Mouse (Mus musculus) CH12.LX (cell line): ENCODE measurements around the gene Ntan1. TPM values are rescaled to one million over a fixed set of nuclear protein-coding genes. Genes with fewer than 3 reads are reported as not detected.

Source experiments
- DNase-seq: peaks from one replicate; pipeline ENCODE4 v3.0.0-alpha.2; 2013; ENCODE audit errors: extremely low read depth
- H3K27ac ChIP-seq: 2 replicates; pipeline ENCODE4 v1.5.1; 2012; ENCODE audit warnings: low read depth, mild to moderate bottlenecking, control low read depth, moderate library complexity; ENCODE audit not compliant: insufficient read depth
- H3K27me3 ChIP-seq: replicated peaks from 2 replicates; pipeline ENCODE3; 2012; ENCODE audit warnings: inconsistent platforms
- H3K36me3 ChIP-seq, 2 experiments: replicated peaks in 1 of 2; 2 replicates each; pipeline versions ENCODE3 to v1.6.1; 2012; ENCODE audit warnings: inconsistent platforms in 1 of 2, low read length in 1 of 2, mild to moderate bottlenecking in 1 of 2, mixed read lengths in 1 of 2, moderate library complexity in 1 of 2; ENCODE audit not compliant: control insufficient read depth in 1 of 2, insufficient read depth in 1 of 2
- H3K4me1 ChIP-seq, 2 experiments: 2 replicates each; pipeline ENCODE4 v1.6.1; 2012; ENCODE audit warnings: inconsistent platforms in 1 of 2, moderate library complexity in 1 of 2; ENCODE audit not compliant: insufficient read depth in 2 of 2, control insufficient read depth in 1 of 2
- H3K4me2 ChIP-seq: 2 replicates; pipeline ENCODE4 v1.6.1; 2012; ENCODE audit warnings: low read depth, mild to moderate bottlenecking, control low read depth; ENCODE audit not compliant: poor library complexity, insufficient read depth, severe bottlenecking
- H3K4me3 ChIP-seq, 3 experiments: fragments of 150-350 bp in 1 of 3; sonication (generic) in 1 of 3; replicated peaks in 1 of 3; 2 replicates each; pipeline versions ENCODE3 to v1.5.1; 2011 to 2012; ENCODE audit warnings: low read depth in 2 of 3, low read length in 2 of 3, mild to moderate bottlenecking in 2 of 3, moderate library complexity in 2 of 3, control low read depth in 1 of 3, improper control_type of control experiment in 1 of 3, inconsistent platforms in 1 of 3, mixed read lengths in 1 of 3; ENCODE audit not compliant: poor library complexity in 1 of 3
- H3K79me2 ChIP-seq: replicated peaks from 2 replicates; pipeline ENCODE4 v1.6.1; 2012; ENCODE audit warnings: mild to moderate bottlenecking, moderate library complexity; ENCODE audit not compliant: control insufficient read depth, poor library complexity, insufficient read depth, severe bottlenecking; ENCODE audit errors: extremely low read depth
- H3K9ac ChIP-seq: 2 replicates; pipeline ENCODE4 v1.6.1; 2012; ENCODE audit warnings: low read depth, mild to moderate bottlenecking, control low read depth, moderate library complexity; ENCODE audit not compliant: insufficient read depth
- H3K9me3 ChIP-seq: replicated peaks from 2 replicates; pipeline ENCODE3; 2012; ENCODE audit warnings: low read length, inconsistent platforms, mixed read lengths
- BHLHE40 ChIP-seq: IDR thresholded peaks from 2 replicates; pipeline ENCODE4 v1.6.1; 2011; ENCODE audit warnings: mild to moderate bottlenecking, low read depth, low read length, improper control_type of control experiment
- CHD2 ChIP-seq: IDR thresholded peaks from 2 replicates; pipeline ENCODE4 v1.6.1; 2011; ENCODE audit warnings: low read length, improper control_type of control experiment
- CTCF ChIP-seq, 2 experiments: IDR thresholded peaks in 1 of 2; conservative IDR thresholded peaks in 1 of 2; 2 replicates each; pipeline ENCODE4 v1.5.1; 2011 to 2012; ENCODE audit warnings: low read depth in 2 of 2, low read length in 2 of 2, improper control_type of control experiment in 1 of 2, inconsistent platforms in 1 of 2, mild to moderate bottlenecking in 1 of 2, moderate library complexity in 1 of 2
- EP300 ChIP-seq: IDR thresholded peaks from 2 replicates; pipeline ENCODE4 v1.6.1; 2011; ENCODE audit warnings: low read length, improper control_type of control experiment
- JUN ChIP-seq: IDR thresholded peaks from 2 replicates; pipeline ENCODE4 v1.6.1; 2011; ENCODE audit warnings: low read depth, mild to moderate bottlenecking, low read length, improper control_type of control experiment, moderate library complexity; ENCODE audit not compliant: insufficient read depth
- KAT2A ChIP-seq: IDR thresholded peaks from 2 replicates; pipeline ENCODE4 v1.6.1; 2012; ENCODE audit warnings: low read length, improper control_type of control experiment, inconsistent platforms; ENCODE audit not compliant: insufficient replicate concordance
- MYC ChIP-seq: IDR thresholded peaks from 2 replicates; pipeline ENCODE4 v1.6.1; 2011; ENCODE audit warnings: low read depth, mild to moderate bottlenecking, improper control_type of control experiment, low read length
- PAX5 ChIP-seq: IDR thresholded peaks from 2 replicates; pipeline ENCODE4 v1.6.1; 2012; ENCODE audit warnings: low read length, inconsistent platforms, mixed read lengths
- POLR2A ChIP-seq: IDR thresholded peaks from 2 replicates; pipeline ENCODE4 v1.6.1; 2011; ENCODE audit warnings: low read depth, mild to moderate bottlenecking, improper control_type of control experiment, low read length
- RAD21 ChIP-seq: IDR thresholded peaks from 2 replicates; pipeline ENCODE4 v1.6.1; 2011; ENCODE audit warnings: low read depth, mild to moderate bottlenecking, low read length, improper control_type of control experiment, moderate library complexity
- RCOR1 ChIP-seq: conservative IDR thresholded peaks from 2 replicates; pipeline ENCODE4 v1.6.1; 2012; ENCODE audit warnings: low read depth, mild to moderate bottlenecking, inconsistent platforms, low read length, improper control_type of control experiment
- SIN3A ChIP-seq: IDR thresholded peaks from 2 replicates; pipeline ENCODE4 v1.6.1; 2012; ENCODE audit warnings: low read length, improper control_type of control experiment, inconsistent platforms
- SMC3 ChIP-seq: IDR thresholded peaks from 2 replicates; pipeline ENCODE4 v1.6.1; 2011; ENCODE audit warnings: low read depth, low read length, improper control_type of control experiment
- TCF12 ChIP-seq: IDR thresholded peaks from 2 replicates; pipeline ENCODE4 v1.6.1; 2014; ENCODE audit warnings: low read depth, mild to moderate bottlenecking, inconsistent platforms, low read length, improper control_type of control experiment
- UBTF ChIP-seq: IDR thresholded peaks from 2 replicates; pipeline ENCODE4 v1.6.1; 2012; ENCODE audit warnings: low read depth, mild to moderate bottlenecking, inconsistent platforms, low read length, improper control_type of control experiment, moderate library complexity
- ZKSCAN1 ChIP-seq: IDR thresholded peaks from 2 replicates; pipeline ENCODE4 v1.6.1; 2012; ENCODE audit warnings: low read depth, inconsistent platforms, low read length, improper control_type of control experiment, borderline replicate concordance
- ZNF384 ChIP-seq: IDR thresholded peaks from 2 replicates; pipeline ENCODE4 v1.6.1; 2012; ENCODE audit warnings: low read depth, low read length, improper control_type of control experiment, inconsistent platforms
- dilution Hi-C: fragments of 300-500 bp; cut with MboI; formaldehyde crosslinking; loops from 2 replicates; pipeline ENCODE4 v1.14.3; 2020; ENCODE audit warnings: low sequenced_read_pairs; ENCODE audit not compliant: extremely low pct_unique_long_range_greater_than_20kb, extremely low pct_ligation_motif_present
- in situ Hi-C: fragments of 300-500 bp; cut with MboI; formaldehyde crosslinking; loops from 3 replicates; pipeline ENCODE4 v1.14.3; 2019; ENCODE audit warnings: low sequenced_read_pairs, low pct_ligation_motif_present, low pct_unique_long_range_greater_than_20kb, mixed read lengths
- polyA plus RNA-seq: library from polyadenylated mRNA; unstranded; fragments of >175 nt; gene quantifications from 2 replicates; pipeline ENCODE4 v1.2.1, GENCODE M21; 2012; ENCODE audit warnings: low read depth; ENCODE audit not compliant: insufficient read length
- total RNA-seq, 2 experiments: library from RNA; depleted of rRNA; stranded (reverse); fragments of 300-350 nt in 1 of 2; fragments of >200 nt in 1 of 2; gene quantifications; 2 replicates each; pipeline ENCODE4 v1.2.3; 2012 to 2014

The Ntan1 gene
- total and polyA plus RNA-seq, 3 experiments, result 57.3 to 111 (median 71.3) TPM

- H3K27ac ChIP-seq, result no peak overlapping the region
- peaks cover 29 to 63% of the 10 kb centered on the region in 2 experiments for H3K36me3 ChIP-seq
These were observed 35.2 kb downstream of the Ntan1 start for GRCm38 (mm10) chr16:13853886-13854285.

GRCm38 (mm10) chr16:13866076-13866475 is 47.4 kb downstream of the Ntan1 start:
- TF ChIP-seq JUN, result no peak
- no peak for TF ChIP-seq MYC
- no peaks in the 10 kb centered on the region for H3K27me3 ChIP-seq
- H3K27ac ChIP-seq, result no peak overlapping the region
- no peaks in the 10 kb centered on the region for H3K79me2 ChIP-seq
- H3K4me3 ChIP-seq, result no peak overlapping the region
- 0 out of 4 replicates have a peak, but pooled peaks cover 0 to 2% of the 10 kb centered on the region in 2 experiments for H3K4me1 ChIP-seq
- DNase-seq, result no peak
- no peaks in the 10 kb centered on the region for H3K9me3 ChIP-seq
- no peak overlapping the region for H3K4me2 ChIP-seq
- peaks cover 23 to 65% of the 10 kb centered on the region in 2 experiments for H3K36me3 ChIP-seq
- H3K9ac ChIP-seq, result no peak overlapping the region
- in situ Hi-C loops, result no loop called here
- dilution Hi-C loops, result no loop called here

More at GRCm38 (mm10) chr16:13853886-13854285, 35.2 kb downstream of the Ntan1 start:
- TF ChIP-seq KAT2A (no peak), ZKSCAN1 (no peak), PAX5 (no peak), SIN3A (no peak), EP300 (no peak), UBTF (no peak), BHLHE40 (no peak), RAD21 (no peak), CHD2 (no peak), POLR2A (no peak), TCF12 (no peak), SMC3 (no peak), ZNF384 (no peak), RCOR1 (no peak), CTCF (conservative IDR thresholded peaks at IDR 0.05 in 1 of 2, IDR thresholded peaks at IDR 0.05 in 1 of 2; ENCODE audit: low read depth in 2 of 2, low read length in 2 of 2) (no peak)
- TF ChIP-seq, all 38 proteins: peak for 0
- in situ Hi-C loops, result no loop called here
- Histone ChIP-seq H3K4me2 (no peak overlapping the region), H3K4me1 (peaks cover 0 to 5% of the 10 kb centered on the region in 2 experiments; a peak in 2 of 4 replicates), H3K27me3 (no peaks in the 10 kb centered on the region), H3K4me3 (no peak overlapping the region), H3K79me2 (no peaks in the 10 kb centered on the region), H3K9ac (no peak overlapping the region), H3K9me3 (no peaks in the 10 kb centered on the region)
- no peak for DNase-seq
- dilution Hi-C loops, result no loop called here
